Mouse (Mus musculus) thymus, adult 18-20 months (tissue): Measurements from ENCODE around the gene Ssb.
"Not testable (repeated sequence)": the region's sequence is repeated elsewhere in the genome, so short reads cannot be mapped to it uniquely, and the experiment has no call there.

Experiments
- DNase-seq, 2 experiments: peaks; one replicate each; pipeline ENCODE4 v3.0.0; 2022; ENCODE audit warnings: mixed read lengths in 2 of 2

Ssb gene

GRCm38 (mm10) chr2:69883990-69884391 is 22.6 kb downstream of the Ssb start:
- DNase-seq, result no peak

GRCm38 (mm10) chr2:69884581-69884980 is 23.2 kb downstream of the Ssb start:
- no peak for DNase-seq

GRCm38 (mm10) chr2:69885050-69885449 is 23.7 kb downstream of the Ssb start:
- DNase-seq, result no peak

GRCm38 (mm10) chr2:69885451-69886305 is 24.3 kb downstream of the Ssb start, which contains the start of gene Mettl5:
TSS of gene Mettl5 (minus strand) at chr2:69885615.
- DNase-seq, result peak; percentile 79 to 80

GRCm38 (mm10) chr2:69888957-69889356 is 27.6 kb downstream of the Ssb start:
- DNase-seq, result no peak

- no peak for DNase-seq
Observed at GRCm38 (mm10) chr2:69890843-69891242, 29.5 kb downstream of the Ssb start.

GRCm38 (mm10) chr2:69893145-69893544 is 31.8 kb downstream of the Ssb start:
- DNase-seq, result no peak

GRCm38 (mm10) chr2:69893891-69894290 is 32.5 kb downstream of the Ssb start:
- no peak for DNase-seq

- no peak for DNase-seq
Observed at GRCm38 (mm10) chr2:69895502-69896223, 34.3 kb downstream of the Ssb start.

- DNase-seq, result no peak
Observed at GRCm38 (mm10) chr2:69896224-69896581, 34.8 kb downstream of the Ssb start.

- peak; percentile 95 to 96 for DNase-seq
Observed at GRCm38 (mm10) chr2:69897039-69897617, 35.8 kb downstream of the Ssb start, which contains the start of gene Ubr3. TSS of gene Ubr3 (plus strand) at chr2:69897246.

- DNase-seq, result peak; percentile 40 to 44
Observed at GRCm38 (mm10) chr2:69897618-69898575, 36.5 kb downstream of the Ssb start.

- DNase-seq, result no peak
Observed at GRCm38 (mm10) chr2:69903541-69903940, 42.2 kb downstream of the Ssb start.

- DNase-seq, result not testable (repeated sequence)
Observed at GRCm38 (mm10) chr2:69907394-69907793, 46.0 kb downstream of the Ssb start.

GRCm38 (mm10) chr2:69912801-69913200 is 51.4 kb downstream of the Ssb start:
- no peak for DNase-seq

GRCm38 (mm10) chr2:69917301-69917700 is 55.9 kb downstream of the Ssb start:
- no peak for DNase-seq
